Mouse (Mus musculus): ENCODE data around the gene Gm20532.

- TF ChIP-seq CTCF (IDR thresholded peaks at IDR 0.05; ENCODE audit: borderline replicate concordance, extremely low read depth, insufficient read depth, insufficient read length) (no peak), POLR2A (IDR thresholded peaks at IDR 0.05; ENCODE audit: borderline replicate concordance, extremely low read depth, insufficient read depth, insufficient read length, poor library complexity, severe bottlenecking) (no peak)
Observed at GRCm38 (mm10) chr2:26615459-26616124, 29.2 kb downstream of the Gm20532 start.

All from brain, embryonic 14.5 days (tissue).